Mouse (Mus musculus) spleen, adult 2 months (tissue): Measurements from ENCODE around the gene Ttyh2. TPM values are rescaled to one million over a fixed set of nuclear protein-coding genes. Genes with fewer than 3 reads are reported as not detected.

Source experiments
- DNase-seq, 2 experiments: peaks; one replicate each; pipeline versions ENCODE4 v3.0.0 to v3.0.0-alpha.2; 2012 to 2021; ENCODE audit warnings: low spot score in 2 of 2, low read depth in 1 of 2
- H3K27ac ChIP-seq: fragments of 200-500 bp; 2 replicates; pipeline ENCODE4 v1.5.1; 2012; ENCODE audit warnings: low read length, inconsistent platforms; ENCODE audit not compliant: insufficient read depth
- H3K27me3 ChIP-seq: fragments of 200-500 bp; 2 replicates; pipeline ENCODE4 v1.6.1; 2012; ENCODE audit warnings: mild to moderate bottlenecking, moderate library complexity, low read length, inconsistent platforms; ENCODE audit not compliant: control insufficient read depth, insufficient read depth
- H3K36me3 ChIP-seq: fragments of 200-500 bp; 2 replicates; pipeline ENCODE4 v1.6.1; 2012; ENCODE audit warnings: mild to moderate bottlenecking, low read length, inconsistent platforms; ENCODE audit not compliant: control insufficient read depth, insufficient read depth
- H3K4me1 ChIP-seq: fragments of 200-500 bp; 2 replicates; pipeline ENCODE4 v1.6.1; 2011; ENCODE audit warnings: inconsistent platforms; ENCODE audit not compliant: control insufficient read depth, insufficient read depth, insufficient read length
- H3K4me3 ChIP-seq: fragments of 200-500 bp; 2 replicates; pipeline ENCODE4 v1.5.1; 2011; ENCODE audit warnings: mild to moderate bottlenecking, inconsistent platforms; ENCODE audit not compliant: insufficient read depth, insufficient read length; ENCODE audit errors: extremely low read depth
- CTCF ChIP-seq: fragments of 200-500 bp; IDR thresholded peaks from 2 replicates; pipeline ENCODE4 v1.5.1; 2011; ENCODE audit warnings: mild to moderate bottlenecking, inconsistent platforms; ENCODE audit not compliant: insufficient read depth, insufficient read length, insufficient replicate concordance; ENCODE audit errors: extremely low read depth
- POLR2A ChIP-seq: fragments of 200-500 bp; IDR thresholded peaks from 2 replicates; pipeline ENCODE4 v1.6.1; 2011; ENCODE audit warnings: low read depth, low read length, inconsistent platforms
- WGBS: fragments of 180-500 bp; shearing (Covaris S2); methylation state at CpG from one replicate; pipeline ENCODE4 v1.1.7; 2018; 5-methylcytosine and 5-hydroxymethylcytosine counted together
- polyA plus RNA-seq: library from polyadenylated mRNA; depleted of rRNA; stranded (reverse); fragments of >200 nt; gene quantifications from 2 replicates; pipeline ENCODE4 v1.2.3, GENCODE M21; 2012; rRNA removed

Ttyh2 gene
- polyA plus RNA-seq, 1 experiment = 19.2 TPM

GRCm38 (mm10) chr11:114745134-114745533 is 69.9 kb downstream of the Ttyh2 start:
- peak; percentile 59 to 89 for DNase-seq
- 2% methylated on average over 12 of the region's 12 CpGs for WGBS
- no peaks in the 10 kb centered on the region for H3K27me3 ChIP-seq
- no peak overlapping the region for H3K27ac ChIP-seq
- peaks cover 15% of the 10 kb centered on the region; the same call in 1 of the 2 replicates for H3K4me1 ChIP-seq
- no peaks in the 10 kb centered on the region for H3K36me3 ChIP-seq
- TF ChIP-seq POLR2A (no peak), CTCF (peak; percentile 98)
- H3K4me3 ChIP-seq = no peak overlapping the region

DNA sequence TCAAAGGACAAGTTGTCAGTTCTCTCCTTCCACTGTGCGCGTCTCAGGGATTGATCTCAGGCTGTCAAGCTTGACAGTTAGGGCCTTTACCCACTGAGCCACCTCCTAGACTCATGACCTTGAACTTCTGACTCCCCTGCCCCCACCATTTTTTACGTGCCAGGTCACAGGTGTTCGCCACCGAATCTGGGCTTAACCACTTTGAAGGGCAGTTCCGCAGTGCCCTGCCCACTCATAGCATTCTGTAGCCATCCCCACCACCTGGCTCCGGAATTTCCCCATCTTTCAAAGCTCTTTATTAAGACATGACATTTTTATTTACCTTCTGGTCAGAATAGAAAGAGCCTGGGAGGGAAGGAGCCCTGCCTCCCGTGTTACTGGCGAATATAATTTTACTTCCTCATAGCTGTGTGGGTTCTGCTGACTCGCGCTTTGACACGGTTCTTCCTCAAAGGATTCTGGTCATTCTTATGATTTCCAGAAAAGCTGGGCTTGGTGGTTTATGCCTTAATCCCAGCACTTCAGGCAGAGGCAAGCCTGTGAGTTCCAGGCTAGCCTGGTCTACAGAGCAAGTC is 72.4 kb downstream of the Ttyh2 start:
- no peak for TF ChIP-seq POLR2A
- no peak for TF ChIP-seq CTCF
- peak in 1 of 2 experiments; percentile 25 for DNase-seq
- no peaks in the 10 kb centered on the region for H3K36me3 ChIP-seq
- H3K27ac ChIP-seq = 0 out of 2 replicates have a peak overlapping the region, but pooled peaks have one; percentile 6
- no peak overlapping the region for H3K4me3 ChIP-seq
- no peaks in the 10 kb centered on the region for H3K27me3 ChIP-seq
- WGBS = 20% methylated on average over 12 of the region's 12 CpGs
- peaks cover 3% of the 10 kb centered on the region; the same call in 1 of the 2 replicates for H3K4me1 ChIP-seq

DNA sequence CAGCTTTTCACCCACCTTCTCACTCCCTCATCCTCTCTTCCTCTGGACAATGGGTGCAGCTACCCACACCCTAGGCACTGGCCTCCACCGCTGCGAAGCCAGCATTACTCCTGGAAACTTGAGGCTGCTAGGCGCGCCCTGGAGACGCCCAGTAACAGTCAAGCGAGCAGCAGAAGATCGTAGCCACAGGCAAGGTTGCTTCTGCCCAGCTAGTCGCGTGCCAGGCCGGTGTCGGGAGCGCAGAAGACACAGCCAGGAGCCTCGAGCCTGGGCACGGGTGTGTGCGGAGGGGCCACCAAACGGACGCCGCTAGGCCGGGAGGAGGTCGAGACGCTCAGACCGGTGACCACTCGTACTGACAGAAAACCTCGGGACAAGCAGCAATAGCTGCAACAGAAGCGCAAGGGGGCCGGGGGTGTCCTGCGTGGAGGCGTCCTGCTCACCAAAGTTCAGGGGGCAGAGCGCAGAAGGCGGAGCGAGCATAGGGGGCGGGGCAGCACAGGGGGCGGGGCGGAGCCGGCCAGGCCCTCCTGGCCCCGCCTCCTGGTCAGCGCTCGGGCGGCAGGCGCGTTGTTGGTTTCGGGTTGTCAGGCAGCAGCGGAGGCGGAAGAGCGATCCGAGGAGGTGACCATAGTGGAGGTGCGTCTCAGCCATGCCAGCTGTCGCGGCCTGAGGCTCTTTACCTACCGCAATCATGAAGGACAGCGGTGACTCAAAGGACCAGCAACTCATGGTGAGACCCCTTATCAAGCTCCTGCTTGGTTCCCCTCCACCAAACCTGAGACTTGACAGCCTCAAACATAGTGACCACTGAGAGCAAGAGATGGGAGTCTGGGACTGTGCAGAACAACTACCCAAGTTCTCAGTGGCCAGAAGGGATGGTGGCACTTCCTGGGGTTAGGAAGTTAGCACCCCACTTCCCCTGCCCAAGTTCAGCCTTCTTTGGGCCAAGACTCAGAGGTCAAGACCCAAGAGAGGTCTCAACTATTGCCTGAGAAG is 89.9 kb downstream of the Ttyh2 start, which contains the start of gene Kif19a:
TSS of gene Kif19a (plus strand) at position 569 of the 999 bp plus-strand sequence.
- DNase-seq = peak in 1 of 2 experiments; percentile 50
- 6% methylated on average over 49 of the region's 51 CpGs for WGBS
- Histone ChIP-seq H3K4me1 (peaks cover 11% of the 10 kb centered on the region), H3K36me3 (no peaks in the 10 kb centered on the region), H3K27ac (no peak within 1 kb of the TSS), H3K4me3 (peak within 1 kb of the TSS; percentile 56; the same call in 1 of the 2 replicates), H3K27me3 (no peaks in the 10 kb centered on the region)
- no peak for TF ChIP-seq CTCF
- TF ChIP-seq POLR2A = no peak

GRCm38 (mm10) chr11:114769911-114770310 is 94.7 kb downstream of the Ttyh2 start:
- no peak overlapping the region for H3K4me3 ChIP-seq

More at GRCm38 (mm10) chr11:114769911-114770310, 94.7 kb downstream of the Ttyh2 start:
- TF ChIP-seq POLR2A (no peak), CTCF (no peak)
- H3K27me3 ChIP-seq = no peaks in the 10 kb centered on the region
- peaks cover 6% of the 10 kb centered on the region for H3K4me1 ChIP-seq
- WGBS = 84% methylated on average over 6 of the region's 6 CpGs
- no peaks in the 10 kb centered on the region for H3K36me3 ChIP-seq
- no peak for DNase-seq
- H3K27ac ChIP-seq = no peak overlapping the region

Other genes with a start within 250 kb of the Ttyh2 start
- gene Rpl38, start 6.9 kb upstream of the Ttyh2 start, polyA plus RNA-seq = 360 and 414 TPM in 2 replicates
- 0.39 and 0.66 TPM in 2 replicates for gene Dnaic2, start 52.0 kb downstream of the Ttyh2 start, polyA plus RNA-seq
- gene Kif19a, start 90.0 kb downstream of the Ttyh2 start, polyA plus RNA-seq = 3.3 and 3.8 TPM in 2 replicates
- gene Btbd17, start 120.5 kb downstream of the Ttyh2 start, polyA plus RNA-seq = 0.14 and 0.18 TPM in 2 replicates
- gene Gpr142, start 123.5 kb downstream of the Ttyh2 start, polyA plus RNA-seq = not detected in 2 replicates
- gene Gprc5c, start 175.7 kb downstream of the Ttyh2 start, polyA plus RNA-seq = 9.3 and 9.5 TPM in 2 replicates
- gene Cd300a, start 214.6 kb downstream of the Ttyh2 start, polyA plus RNA-seq = 11.6 and 12.5 TPM in 2 replicates